Mouse (Mus musculus) neural tube, embryonic 11.5 days (tissue): Measurements from ENCODE around the gene Tgif1. TPM values are rescaled to one million over a fixed set of nuclear protein-coding genes. Genes with fewer than 3 reads are reported as not detected.
"Not testable (repeated sequence)": the region's sequence is repeated elsewhere in the genome, so short reads cannot be mapped to it uniquely, and the experiment has no call there.

ENCODE experiments used
- ATAC-seq: fragments of 200-750 bp; cut with Nextera tagmentation; 2 replicates; pipeline ENCODE4 v1.8.0; 2017; ENCODE audit warnings: moderate number of reproducible peaks, mild to moderate bottlenecking, moderate TSS enrichment, moderate library complexity; ENCODE audit not compliant: insufficient read depth, low FRiP score, low TSS enrichment
- DNase-seq: peaks from one replicate; pipeline ENCODE4 v3.0.0-alpha.2; 2015; ENCODE audit warnings: low spot score
- H3K27ac ChIP-seq: fragments of 300-500 bp; sonication (generic); 2 replicates; pipeline ENCODE4 v1.5.1; 2014; ENCODE audit warnings: low read depth, mild to moderate bottlenecking, low read length
- H3K27me3 ChIP-seq: fragments of 300-500 bp; sonication (generic); 2 replicates; pipeline ENCODE4 v1.6.1; 2014; ENCODE audit warnings: mild to moderate bottlenecking, low read length, mixed read lengths; ENCODE audit not compliant: control insufficient read depth, insufficient read depth
- H3K36me3 ChIP-seq: fragments of 300-500 bp; sonication (generic); 2 replicates; pipeline ENCODE4 v1.6.1; 2014; ENCODE audit warnings: mild to moderate bottlenecking, low read length, moderate library complexity, mixed read lengths; ENCODE audit not compliant: control insufficient read depth, insufficient read depth
- H3K4me1 ChIP-seq: fragments of 300-500 bp; sonication (generic); 2 replicates; pipeline ENCODE4 v1.6.1; 2014; ENCODE audit warnings: low read length, mixed read lengths; ENCODE audit not compliant: control insufficient read depth, insufficient read depth
- H3K4me2 ChIP-seq: fragments of 300-500 bp; sonication (generic); 2 replicates; pipeline ENCODE4 v1.6.1; 2014; ENCODE audit warnings: low read depth, mild to moderate bottlenecking, moderate library complexity
- H3K4me3 ChIP-seq: fragments of 300-500 bp; sonication (generic); 2 replicates; pipeline ENCODE4 v1.5.1; 2014; ENCODE audit warnings: low read depth, low read length
- H3K9ac ChIP-seq: fragments of 300-500 bp; sonication (generic); 2 replicates; pipeline ENCODE4 v1.6.1; 2014; ENCODE audit warnings: mild to moderate bottlenecking, low read length
- H3K9me3 ChIP-seq: fragments of 300-500 bp; sonication (generic); 2 replicates; pipeline ENCODE4 v1.6.1; 2016; ENCODE audit warnings: low read length; ENCODE audit not compliant: control insufficient read depth
- WGBS: fragments of 180-500 bp; shearing (Covaris S2); extraction: QIAGEN DNeasy Blood & Tissue Kit; methylation state at CpG from one replicate; pipeline ENCODE4 v1.1.7; 2014; 5-methylcytosine and 5-hydroxymethylcytosine counted together
- polyA plus RNA-seq: library from polyadenylated mRNA; unstranded; fragments of >200 nt; fragmentation: Nextera tagmentation; extraction: Ambion mirVana; gene quantifications from 2 replicates; pipeline ENCODE4 v1.2.1, GENCODE M21; 2014

Tgif1 gene
- polyA plus RNA-seq, 1 experiment from 2014 or later, result 66.2 TPM

- no peaks in the 10 kb centered on the region for H3K27me3 ChIP-seq
- no peak for DNase-seq
- no peak overlapping the region for H3K27ac ChIP-seq
- no peak overlapping the region for H3K4me3 ChIP-seq
- ATAC-seq, result no peak
- WGBS, result 79% methylated on average over 6 of the region's 6 CpGs
- no peaks in the 10 kb centered on the region for H3K4me1 ChIP-seq
- no peak overlapping the region for H3K4me2 ChIP-seq
- H3K36me3 ChIP-seq, result no peaks in the 10 kb centered on the region
- H3K9me3 ChIP-seq, result no peaks in the 10 kb centered on the region
- no peak overlapping the region for H3K9ac ChIP-seq
These were observed 24.1 kb downstream of the Tgif1 start for GRCm38 (mm10) chr17:70829217-70829616.

DNA sequence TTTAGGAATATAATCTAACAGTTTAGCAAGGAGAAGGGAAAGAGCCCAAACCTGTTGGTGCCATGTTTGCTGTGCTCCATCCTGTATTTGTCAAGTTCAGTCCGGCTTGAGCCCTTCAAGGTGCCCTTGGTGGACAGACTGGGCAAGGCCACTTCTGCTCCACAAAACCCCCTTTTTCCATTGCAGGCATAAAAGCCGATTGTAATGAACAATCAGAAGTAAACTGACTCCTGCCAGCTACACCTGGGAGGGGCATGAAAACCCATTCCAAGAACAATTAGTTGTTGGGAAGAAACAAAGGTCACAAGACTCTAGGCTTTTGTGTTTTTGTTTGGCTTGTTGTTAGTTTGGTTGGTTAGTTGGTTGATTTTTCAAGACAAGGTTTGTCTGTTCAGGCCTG, 24.8 kb downstream of the Tgif1 start:
- no peak for DNase-seq
- H3K27ac ChIP-seq, result no peak overlapping the region
- no peak overlapping the region for H3K4me2 ChIP-seq
- 82% methylated on average over 2 of the region's 2 CpGs for WGBS
- H3K4me1 ChIP-seq, result no peaks in the 10 kb centered on the region
- no peak for ATAC-seq
- no peaks in the 10 kb centered on the region for H3K36me3 ChIP-seq
- no peaks in the 10 kb centered on the region for H3K9me3 ChIP-seq
- H3K4me3 ChIP-seq, result no peak overlapping the region
- no peak overlapping the region for H3K9ac ChIP-seq
- no peaks in the 10 kb centered on the region for H3K27me3 ChIP-seq

DNA sequence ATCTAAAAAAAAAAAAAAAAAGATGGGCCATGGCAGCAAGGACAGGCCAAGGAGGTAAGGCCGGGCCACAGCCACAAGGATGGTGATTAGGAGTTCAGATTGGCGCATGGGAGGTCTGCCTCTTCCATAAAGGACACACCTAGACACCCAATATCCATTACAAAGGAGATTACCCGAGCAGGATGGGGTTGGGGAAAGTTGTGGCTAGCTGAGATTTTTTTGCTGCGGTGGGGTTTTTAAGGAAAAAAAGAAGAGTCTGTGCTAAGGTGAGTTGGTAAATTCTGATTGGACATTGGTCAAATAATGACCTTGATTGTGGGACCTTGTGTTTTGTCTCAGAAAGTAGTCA, 25.2 kb downstream of the Tgif1 start:
- no peak overlapping the region for H3K9ac ChIP-seq
- H3K9me3 ChIP-seq, result no peaks in the 10 kb centered on the region
- WGBS, result 61% methylated on average over 4 of the region's 4 CpGs
- no peak overlapping the region for H3K4me3 ChIP-seq
- no peak for ATAC-seq
- no peak for DNase-seq
- no peaks in the 10 kb centered on the region for H3K36me3 ChIP-seq
- no peaks in the 10 kb centered on the region for H3K4me1 ChIP-seq
- no peak overlapping the region for H3K4me2 ChIP-seq
- no peak overlapping the region for H3K27ac ChIP-seq
- H3K27me3 ChIP-seq, result no peaks in the 10 kb centered on the region

GRCm38 (mm10) chr17:70827463-70828179, 25.7 kb downstream of the Tgif1 start:
- H3K27me3 ChIP-seq, H3K36me3 ChIP-seq, H3K4me3 ChIP-seq, H3K27ac ChIP-seq, DNase-seq, H3K4me1 ChIP-seq, H3K4me2 ChIP-seq, H3K9me3 ChIP-seq, H3K9ac ChIP-seq, ATAC-seq: not testable (repeated sequence)
- WGBS, result 88% methylated on average over 11 of the region's 11 CpGs

GRCm38 (mm10) chr17:70826227-70826626, 27.1 kb downstream of the Tgif1 start:
- H3K27me3 ChIP-seq, result no peaks in the 10 kb centered on the region
- H3K27ac ChIP-seq, result no peak overlapping the region
- 91% methylated on average over 12 of the region's 12 CpGs for WGBS
- no peak overlapping the region for H3K4me3 ChIP-seq
- no peak overlapping the region for H3K9ac ChIP-seq
- H3K4me1 ChIP-seq, result no peaks in the 10 kb centered on the region
- ATAC-seq (no peak), DNase-seq (no peak)
- no peak overlapping the region for H3K4me2 ChIP-seq
- no peaks in the 10 kb centered on the region for H3K9me3 ChIP-seq
- no peaks in the 10 kb centered on the region for H3K36me3 ChIP-seq

GRCm38 (mm10) chr17:70823083-70823482, 30.3 kb downstream of the Tgif1 start:
- no peaks in the 10 kb centered on the region for H3K9me3 ChIP-seq
- H3K4me2 ChIP-seq, result no peak overlapping the region
- ATAC-seq, result no peak
- H3K27me3 ChIP-seq, result peaks cover 11% of the 10 kb centered on the region
- no peaks in the 10 kb centered on the region for H3K4me1 ChIP-seq
- no peaks in the 10 kb centered on the region for H3K36me3 ChIP-seq
- H3K4me3 ChIP-seq, result no peak overlapping the region
- no peak overlapping the region for H3K9ac ChIP-seq
- WGBS, result 86% methylated on average over 8 of the region's 8 CpGs
- no peak for DNase-seq
- no peak overlapping the region for H3K27ac ChIP-seq

GRCm38 (mm10) chr17:70817862-70818451, 35.4 kb downstream of the Tgif1 start:
- Histone ChIP-seq H3K27ac (no peak overlapping the region), H3K4me2 (peak overlapping the region; percentile 74), H3K4me1 (0 out of 2 replicates have a peak, but pooled peaks cover 3% of the 10 kb centered on the region), H3K4me3 (peak overlapping the region; percentile 41), H3K9ac (peak overlapping the region; percentile 49), H3K27me3 (peaks cover 19% of the 10 kb centered on the region), H3K36me3 (no peaks in the 10 kb centered on the region), H3K9me3 (no peaks in the 10 kb centered on the region)
- DNase-seq, result peak; percentile 72
- WGBS, result 2% methylated on average over 51 of the region's 51 CpGs
- peak; percentile 82 for ATAC-seq

DNA sequence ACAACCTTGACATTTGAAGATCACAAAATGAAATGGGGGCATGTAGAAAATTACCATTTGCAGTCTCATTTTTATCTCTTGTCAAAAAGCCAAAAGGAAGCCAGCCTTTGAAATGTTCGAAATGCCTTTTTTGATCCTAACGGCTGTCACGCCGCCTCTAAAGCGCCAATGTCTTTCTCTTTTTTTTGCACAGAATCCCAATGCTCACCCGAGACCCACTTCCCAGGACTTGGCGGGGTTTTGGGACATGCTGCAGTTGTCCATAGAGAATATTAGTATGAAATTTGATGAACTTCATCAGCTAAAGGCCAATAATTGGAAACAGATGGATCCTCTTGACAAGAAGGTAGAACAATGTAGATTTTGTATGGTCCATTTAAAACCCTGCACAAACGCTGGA, 38.3 kb downstream of the Tgif1 start:
- H3K27ac ChIP-seq, result no peak overlapping the region
- H3K4me1 ChIP-seq, result 0 out of 2 replicates have a peak, but pooled peaks cover 3% of the 10 kb centered on the region
- WGBS, result 63% methylated on average over 8 of the region's 8 CpGs
- no peak overlapping the region for H3K4me2 ChIP-seq
- no peaks in the 10 kb centered on the region for H3K9me3 ChIP-seq
- peaks cover 19% of the 10 kb centered on the region for H3K27me3 ChIP-seq
- no peak overlapping the region for H3K9ac ChIP-seq
- no peak for ATAC-seq
- DNase-seq, result no peak
- no peak overlapping the region for H3K4me3 ChIP-seq
- H3K36me3 ChIP-seq, result no peaks in the 10 kb centered on the region

GRCm38 (mm10) chr17:70810795-70811194, 42.6 kb downstream of the Tgif1 start:
- no peak for ATAC-seq

More at GRCm38 (mm10) chr17:70810795-70811194, 42.6 kb downstream of the Tgif1 start:
- no peak for DNase-seq
- Histone ChIP-seq H3K27me3 (no peaks in the 10 kb centered on the region), H3K27ac (no peak overlapping the region), H3K36me3 (no peaks in the 10 kb centered on the region), H3K4me3 (no peak overlapping the region), H3K4me1 (no peaks in the 10 kb centered on the region), H3K9me3 (no peaks in the 10 kb centered on the region), H3K9ac (no peak overlapping the region), H3K4me2 (no peak overlapping the region)
- WGBS, result 77% methylated on average over 5 of the region's 5 CpGs
